Mouse (Mus musculus) thymus, postnatal 4 days (tissue): Measurements from ENCODE around the gene Prps1l3.

Experiments
- DNase-seq: peaks from one replicate; pipeline ENCODE4 v3.0.0; 2021

The Prps1l3 gene

GRCm38 (mm10) chr12:57243671-57244495 lies 13.7 kb downstream of the Prps1l3 start:
- DNase-seq, result no peak

- no peak for DNase-seq
Measured at GRCm38 (mm10) chr12:57258572-57258971, 28.4 kb downstream of the Prps1l3 start.

- no peak for DNase-seq
Measured at GRCm38 (mm10) chr12:57275456-57275855, 45.2 kb downstream of the Prps1l3 start.

GRCm38 (mm10) chr12:57281155-57282114 lies 51.2 kb downstream of the Prps1l3 start:
- no peak for DNase-seq

GRCm38 (mm10) chr12:57285303-57286059 lies 55.3 kb downstream of the Prps1l3 start:
- DNase-seq, result no peak
